Mouse (Mus musculus) testis, adult 2 months (tissue): ENCODE results near the gene Cryba1.

Source experiments
- CTCF ChIP-seq: fragments of 200-500 bp; IDR thresholded peaks from 2 replicates; pipeline ENCODE4 v1.5.1; 2012; ENCODE audit warnings: low read depth, mild to moderate bottlenecking, inconsistent platforms, low read length, moderate library complexity; ENCODE audit not compliant: control insufficient read depth, insufficient read depth, insufficient replicate concordance
- POLR2A ChIP-seq: fragments of 200-500 bp; IDR thresholded peaks from 2 replicates; pipeline ENCODE4 v1.6.1; 2012; ENCODE audit warnings: low read depth, mild to moderate bottlenecking, inconsistent platforms, low read length, moderate library complexity; ENCODE audit not compliant: control insufficient read depth

- TF ChIP-seq POLR2A (no peak), CTCF (no peak)
Measured at GRCm38 (mm10) chr11:77713736-77714135, 11.3 kb downstream of the Cryba1 start.
